Mouse (Mus musculus) heart, postnatal 25 days (tissue): ENCODE data around the gene Sord. TPM values are rescaled to one million over a fixed set of nuclear protein-coding genes. Genes with fewer than 3 reads are reported as not detected.

Experiments
- DNase-seq: peaks from one replicate; pipeline ENCODE4 v3.0.0; 2022; ENCODE audit warnings: low spot score
- intact Hi-C: fragments of 180-260 bp; cut with DNase I; formaldehyde crosslinking; loops from one replicate; pipeline ENCODE4 v1.15.1; 2025
- total RNA-seq, 2 experiments: library from RNA; stranded (reverse); gene quantifications; 2 replicates each; pipeline ENCODE4 v1.2.3; 2021

Sord gene
- total RNA-seq, 2 experiments from 2014 or later = 120 to 128 TPM

- intact Hi-C loops = no loop called here
- no peak for DNase-seq
Measured at GRCm38 (mm10) chr2:122236321-122236720, 1.8 kb downstream of the Sord start.

- intact Hi-C loops = no loop called here
- no peak for DNase-seq
Measured at GRCm38 (mm10) chr2:122237891-122238470, 3.4 kb downstream of the Sord start.

- no peak for DNase-seq
- intact Hi-C loops = no loop called here
Measured at GRCm38 (mm10) chr2:122240735-122241134, 6.2 kb downstream of the Sord start.

DNA sequence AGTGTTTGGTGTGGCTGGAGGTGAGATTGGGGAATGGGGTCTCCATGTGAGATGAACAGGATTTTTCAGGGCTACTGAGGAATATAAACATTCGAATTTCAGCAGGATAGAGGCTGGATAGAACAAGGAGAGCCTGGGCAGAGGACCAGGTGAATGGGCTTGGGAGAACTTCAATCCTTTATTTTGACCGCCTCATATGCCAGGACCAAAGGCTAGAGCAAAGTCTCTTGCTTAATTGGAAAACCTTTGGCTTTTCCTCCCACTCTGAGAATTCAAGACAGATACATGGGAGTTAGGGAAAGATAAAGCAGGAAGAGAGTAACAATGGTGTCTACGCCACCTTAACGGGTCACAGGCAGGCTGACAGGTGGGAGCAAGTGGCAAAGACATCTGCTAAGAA is 6.7 kb downstream of the Sord start:
- intact Hi-C loops = no loop called here
- no peak for DNase-seq

GRCm38 (mm10) chr2:122241935-122242334 is 7.4 kb downstream of the Sord start:
- intact Hi-C loops = no loop called here
- DNase-seq = no peak

DNA sequence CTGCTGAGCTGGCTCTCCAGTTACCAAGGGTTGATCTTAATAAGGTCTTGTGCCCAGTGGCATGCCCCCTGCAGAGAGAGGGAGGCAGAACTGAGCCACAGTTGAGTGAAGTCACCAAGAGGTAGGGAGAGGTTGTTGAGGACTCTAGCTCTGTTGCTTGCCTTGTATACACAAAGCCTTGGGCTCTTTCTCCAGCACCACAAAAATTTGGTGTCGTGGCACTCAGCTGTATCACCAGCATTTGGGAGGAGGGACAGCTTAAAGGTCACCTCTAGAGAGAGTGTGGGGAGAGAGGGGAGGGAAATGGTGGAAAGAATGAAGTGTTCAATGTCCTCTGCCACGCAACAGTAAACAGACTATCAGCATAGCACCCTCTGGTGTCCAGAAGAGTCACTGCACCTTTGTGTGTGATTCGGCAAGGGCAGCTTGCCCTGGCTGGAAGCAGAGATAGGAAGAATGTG is 9.2 kb downstream of the Sord start:
- intact Hi-C loops = loop anchor here (2.0 kb wide), 1 partner anchor 49 kb away; no protein-coding TSS in a partner anchor
- peak; percentile 22 for DNase-seq

DNA sequence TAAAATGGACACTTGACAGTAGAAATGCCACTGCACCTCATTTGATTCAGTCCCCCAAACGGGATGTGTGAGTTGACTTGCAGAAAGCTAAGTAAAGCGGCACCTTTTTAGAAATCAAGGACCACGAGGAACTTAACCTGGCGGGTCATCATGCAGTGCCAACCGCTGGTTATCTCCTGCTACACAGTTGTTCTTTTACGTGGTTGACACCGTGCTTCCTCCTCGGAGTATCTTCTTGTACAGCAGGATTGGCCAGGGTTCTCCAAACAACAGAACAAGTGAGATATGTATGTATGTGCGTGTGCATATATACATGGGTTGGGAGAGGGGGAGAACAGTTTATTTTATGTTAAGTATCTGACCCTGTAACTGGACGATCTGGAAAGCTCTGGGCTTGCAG is 13.2 kb downstream of the Sord start:
- intact Hi-C loops = loop anchor here (5.0 kb wide), 1 partner anchor 175 kb away; no protein-coding TSS in a partner anchor
- no peak for DNase-seq

DNA sequence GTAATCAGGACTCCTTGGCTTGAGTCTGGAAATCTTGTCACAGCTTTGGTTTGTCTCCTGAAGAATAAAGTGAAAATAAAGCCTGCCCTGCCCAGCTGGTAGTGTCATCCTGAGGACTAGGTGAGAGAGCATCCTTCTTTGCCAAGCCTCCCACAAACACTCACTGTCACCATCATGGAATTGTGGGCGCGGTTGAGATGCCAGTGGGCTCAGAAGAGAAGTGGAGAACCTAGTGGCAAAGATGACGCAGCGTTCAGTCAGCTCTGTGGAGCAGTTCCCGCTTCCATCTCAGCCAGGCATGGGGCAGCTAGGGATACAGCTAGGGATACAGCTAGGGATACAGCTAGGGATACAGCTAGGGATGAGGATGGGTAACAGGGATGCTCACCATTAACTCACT is 21.4 kb downstream of the Sord start:
- intact Hi-C loops = no loop called here

GRCm38 (mm10) chr2:122260729-122261128 is 26.2 kb downstream of the Sord start:
- intact Hi-C loops = no loop called here
- no peak for DNase-seq

More for the DNA sequence above, 21.4 kb downstream of the Sord start:
- DNase-seq = no peak

DNA sequence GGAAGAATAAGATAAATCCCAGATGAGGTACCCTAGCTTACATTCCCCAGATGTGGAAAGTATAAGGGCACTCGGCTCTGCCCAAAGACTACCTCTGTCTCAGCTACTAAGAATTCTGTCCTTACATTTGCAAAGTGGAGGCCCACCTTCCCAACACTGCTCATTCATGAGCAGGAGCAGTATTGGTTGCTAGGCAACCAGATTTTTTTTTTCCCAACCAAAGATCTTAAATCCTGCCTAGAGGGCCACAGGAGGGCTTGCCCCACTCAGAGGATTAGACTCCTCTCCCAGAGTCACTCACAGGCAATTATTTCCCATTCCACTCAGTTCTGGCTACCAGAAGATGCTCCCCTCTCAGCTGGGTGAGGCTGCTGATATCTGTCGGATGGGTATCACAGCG is 30.1 kb downstream of the Sord start:
- DNase-seq = no peak
- intact Hi-C loops = no loop called here

- intact Hi-C loops = no loop called here
- no peak for DNase-seq
Measured at GRCm38 (mm10) chr2:122266407-122267193, 32.1 kb downstream of the Sord start.

- intact Hi-C loops = no loop called here
- DNase-seq = no peak
Measured at GRCm38 (mm10) chr2:122278769-122279168, 44.2 kb downstream of the Sord start.

GRCm38 (mm10) chr2:122284091-122284490 is 49.5 kb downstream of the Sord start:
- no peak for DNase-seq
- intact Hi-C loops = no loop called here

GRCm38 (mm10) chr2:122286137-122286536 is 51.6 kb downstream of the Sord start:
- intact Hi-C loops = no loop called here
- peak; percentile 29 for DNase-seq

- no peak for DNase-seq
- intact Hi-C loops = no loop called here
Measured at GRCm38 (mm10) chr2:122294916-122295315, 60.4 kb downstream of the Sord start.

GRCm38 (mm10) chr2:122297271-122298095 is 62.9 kb downstream of the Sord start:
- no peak for DNase-seq
- intact Hi-C loops = no loop called here

- intact Hi-C loops = no loop called here
- no peak for DNase-seq
Measured at GRCm38 (mm10) chr2:122298096-122298499, 63.5 kb downstream of the Sord start, which contains the start of gene Duox2. TSS of gene Duox2 (minus strand) at chr2:122298449.

GRCm38 (mm10) chr2:122298596-122299490 is 64.3 kb downstream of the Sord start, which contains the start of gene Duoxa2:
TSS of gene Duoxa2 (plus strand) at chr2:122298900.
- intact Hi-C loops = no loop called here
- DNase-seq = no peak

- DNase-seq = no peak
- intact Hi-C loops = loop anchor here (2.0 kb wide), 1 partner anchor 105 kb away; no protein-coding TSS in a partner anchor
Measured at GRCm38 (mm10) chr2:122299911-122300655, 65.5 kb downstream of the Sord start.
